Mouse (Mus musculus) lung, postnatal 0 days (tissue): Measurements from ENCODE around the gene Hilpda. TPM values are rescaled to one million over a fixed set of nuclear protein-coding genes. Genes with fewer than 3 reads are reported as not detected.

Experiments used
- ATAC-seq: fragments of 200-750 bp; cut with Nextera tagmentation; 2 replicates; pipeline ENCODE4 v1.8.0; 2017; ENCODE audit warnings: moderate library complexity
- DNase-seq: peaks from one replicate; pipeline ENCODE4 v3.0.0-alpha.2; 2016; ENCODE audit warnings: low spot score
- H3K27ac ChIP-seq: fragments of 300-500 bp; sonication (generic); 2 replicates; pipeline ENCODE4 v1.5.1; 2014; ENCODE audit warnings: antibody characterized with exemption, mild to moderate bottlenecking, low read length, mixed read lengths
- H3K27me3 ChIP-seq: fragments of 300-500 bp; sonication (generic); replicated peaks from 2 replicates; pipeline ENCODE4 v1.6.1; 2014; ENCODE audit warnings: low read length, mixed read lengths; ENCODE audit not compliant: insufficient read depth
- H3K36me3 ChIP-seq: fragments of 300-500 bp; sonication (generic); 2 replicates; pipeline ENCODE4 v1.6.1; 2014; ENCODE audit warnings: low read length, mixed read lengths; ENCODE audit not compliant: insufficient read depth
- H3K4me1 ChIP-seq: fragments of 300-500 bp; sonication (generic); 2 replicates; pipeline ENCODE4 v1.6.1; 2014; ENCODE audit warnings: antibody characterized with exemption, low read depth, low read length, mixed read lengths; ENCODE audit not compliant: insufficient read depth
- H3K4me2 ChIP-seq: fragments of 300-500 bp; sonication (generic); replicated peaks from 2 replicates; pipeline ENCODE4 v1.6.1; 2014; ENCODE audit warnings: low read depth, mild to moderate bottlenecking, low read length, moderate library complexity, mixed read lengths
- H3K4me3 ChIP-seq: fragments of 300-500 bp; sonication (generic); 2 replicates; pipeline ENCODE4 v1.5.1; 2014; ENCODE audit warnings: low read depth, low read length
- H3K9ac ChIP-seq: fragments of 300-500 bp; sonication (generic); replicated peaks from 2 replicates; pipeline ENCODE4 v1.6.1; 2014; ENCODE audit warnings: low read depth, mild to moderate bottlenecking
- H3K9me3 ChIP-seq: fragments of 300-500 bp; sonication (generic); 2 replicates; pipeline ENCODE4 v1.6.1; 2016; ENCODE audit warnings: low read length, mixed read lengths
- CTCF ChIP-seq: IDR thresholded peaks from 2 replicates; pipeline ENCODE4 v1.5.1; 2016; ENCODE audit warnings: antibody characterized with exemption, mild to moderate bottlenecking
- EP300 ChIP-seq: IDR thresholded peaks from 2 replicates; pipeline ENCODE4 v1.6.1; 2016; ENCODE audit warnings: antibody characterized with exemption, mild to moderate bottlenecking, control low read depth
- WGBS: fragments of 180-500 bp; shearing (Covaris S2); extraction: QIAGEN DNeasy Blood & Tissue Kit; methylation state at CpG from one replicate; pipeline ENCODE4 v1.1.7; 2014; 5-methylcytosine and 5-hydroxymethylcytosine counted together
- polyA plus RNA-seq: library from polyadenylated mRNA; unstranded; fragments of >200 nt; fragmentation: Nextera tagmentation; extraction: Ambion mirVana; gene quantifications from 2 replicates; pipeline ENCODE4 v1.2.1, GENCODE M21; 2015

Hilpda gene
- polyA plus RNA-seq, 1 experiment from 2014 or later = 150 TPM

- H3K9me3 ChIP-seq = no peaks in the 10 kb centered on the region
- H3K9ac ChIP-seq = no peak overlapping the region
- H3K4me2 ChIP-seq = no peak overlapping the region
- H3K27me3 ChIP-seq = no peaks in the 10 kb centered on the region
- H3K4me1 ChIP-seq = peaks cover 7% of the 10 kb centered on the region; the same call in 1 of the 2 replicates
- H3K36me3 ChIP-seq = no peaks in the 10 kb centered on the region
- TF ChIP-seq CTCF (no peak), EP300 (no peak)
- WGBS = 46% methylated on average over 5 of the region's 5 CpGs
- no peak for ATAC-seq
- no peak overlapping the region for H3K4me3 ChIP-seq
- no peak for DNase-seq
- H3K27ac ChIP-seq = no peak overlapping the region
Measured at GRCm38 (mm10) chr6:29246585-29246984, 25.7 kb upstream of the Hilpda start.

GRCm38 (mm10) chr6:29247072-29247471 is 25.2 kb upstream of the Hilpda start:
- Histone ChIP-seq H3K36me3 (no peaks in the 10 kb centered on the region), H3K4me2 (no peak overlapping the region), H3K4me1 (peaks cover 7% of the 10 kb centered on the region; the same call in 1 of the 2 replicates), H3K9me3 (no peaks in the 10 kb centered on the region), H3K27me3 (no peaks in the 10 kb centered on the region), H3K4me3 (no peak overlapping the region), H3K27ac (no peak overlapping the region), H3K9ac (no peak overlapping the region)
- TF ChIP-seq EP300 (no peak), CTCF (no peak)
- 53% methylated on average over 4 of the region's 4 CpGs for WGBS
- ATAC-seq (no peak), DNase-seq (no peak)

- H3K36me3 ChIP-seq = no peaks in the 10 kb centered on the region
- H3K27ac ChIP-seq = no peak overlapping the region
- no peaks in the 10 kb centered on the region for H3K9me3 ChIP-seq
- H3K4me3 ChIP-seq = no peak overlapping the region
- no peak for TF ChIP-seq EP300
- no peak for TF ChIP-seq CTCF
- no peak overlapping the region for H3K4me2 ChIP-seq
- H3K9ac ChIP-seq = no peak overlapping the region
- no peaks in the 10 kb centered on the region for H3K4me1 ChIP-seq
- no peak for ATAC-seq
- 58% methylated on average over 1 of the region's 1 CpGs for WGBS
- DNase-seq = no peak
- H3K27me3 ChIP-seq = no peaks in the 10 kb centered on the region
Measured at GRCm38 (mm10) chr6:29259418-29259817, 12.9 kb upstream of the Hilpda start.

GRCm38 (mm10) chr6:29261831-29262230 is 10.5 kb upstream of the Hilpda start:
- Histone ChIP-seq H3K4me3 (no peak overlapping the region), H3K9me3 (no peaks in the 10 kb centered on the region), H3K9ac (no peak overlapping the region), H3K27ac (no peak overlapping the region), H3K4me2 (no peak overlapping the region), H3K4me1 (no peaks in the 10 kb centered on the region), H3K36me3 (no peaks in the 10 kb centered on the region), H3K27me3 (no peaks in the 10 kb centered on the region)
- 72% methylated on average over 5 of the region's 5 CpGs for WGBS
- no peak for ATAC-seq
- no peak for DNase-seq
- no peak for TF ChIP-seq EP300
- no peak for TF ChIP-seq CTCF

- no peak overlapping the region for H3K27ac ChIP-seq
- H3K4me3 ChIP-seq = no peak overlapping the region
- WGBS = 61% methylated on average over 6 of the region's 6 CpGs
- H3K36me3 ChIP-seq = no peaks in the 10 kb centered on the region
- ATAC-seq (no peak; the same call in 1 of the 2 replicates), DNase-seq (no peak)
- H3K9me3 ChIP-seq = no peaks in the 10 kb centered on the region
- TF ChIP-seq CTCF = no peak
- TF ChIP-seq EP300 = no peak
- no peaks in the 10 kb centered on the region for H3K4me1 ChIP-seq
- H3K9ac ChIP-seq = no peak overlapping the region
- no peak overlapping the region for H3K4me2 ChIP-seq
- H3K27me3 ChIP-seq = no peaks in the 10 kb centered on the region
Measured at GRCm38 (mm10) chr6:29263650-29264455, 8.4 kb upstream of the Hilpda start.

- Histone ChIP-seq H3K27ac (no peak overlapping the region), H3K36me3 (no peaks in the 10 kb centered on the region), H3K9me3 (no peaks in the 10 kb centered on the region), H3K4me1 (no peaks in the 10 kb centered on the region), H3K4me2 (no peak overlapping the region), H3K27me3 (no peaks in the 10 kb centered on the region), H3K4me3 (no peak overlapping the region), H3K9ac (no peak overlapping the region)
- DNase-seq (no peak), ATAC-seq (no peak)
- 80% methylated on average over 3 of the region's 3 CpGs for WGBS
- TF ChIP-seq EP300 (no peak), CTCF (no peak)
Measured at GRCm38 (mm10) chr6:29264456-29264781, 7.9 kb upstream of the Hilpda start.
